8 mouse cellular contexts compared by ENCODE assay signal in genomic region chr17:15374321-15375141, GRCm38 (mm10). TPM values are rescaled to one million over a fixed set of nuclear protein-coding genes. Genes with fewer than 3 reads are reported as not detected.
DNase-seq lines count a peak whose midpoint lies in the region; ATAC-seq and TF ChIP-seq lines count a peak whose summit lies in the region.

No protein-coding gene starts in this region.

- peak overlapping the region; percentile 97 for H3K4me2 ChIP-seq in forebrain, postnatal 0 days (ENCODE audit: low read depth)
- H3K4me2 ChIP-seq in neural tube, embryonic 15.5 days = peak overlapping the region; percentile 82

- H3K36me3 ChIP-seq in C2C12 (ENCODE audit: control insufficient read depth, insufficient read depth) = no peaks in the 10 kb centered on the region
- H3K36me3 ChIP-seq in forebrain, postnatal 0 days (ENCODE audit: insufficient read depth) = peaks cover 20% of the 10 kb centered on the region
- H3K36me3 ChIP-seq in limb, embryonic 10.5 days = no peaks in the 10 kb centered on the region
- peaks cover 14% of the 10 kb centered on the region for H3K36me3 ChIP-seq in neural tube, embryonic 15.5 days

- DNase-seq in embryo, embryonic 10.5 days (ENCODE audit: low spot score) = peak; percentile 36
- no peak for DNase-seq in embryo, embryonic 10 days (ENCODE audit: low spot score)
- DNase-seq in forebrain, postnatal 0 days = no peak
- DNase-seq in limb, embryonic 10.5 days (ENCODE audit: low spot score) = peak; percentile 50
- DNase-seq in adrenal gland, postnatal 36 days = no peak
- no peak for DNase-seq in right cerebral cortex, postnatal 14 days

- no peak overlapping the region for H3K4me3 ChIP-seq in C2C12 (ENCODE audit: insufficient read depth, poor library complexity, severe bottlenecking)
- H3K4me3 ChIP-seq in forebrain, postnatal 0 days (ENCODE audit: low read depth, low read length) = peak overlapping the region; percentile 81
- H3K4me3 ChIP-seq in limb, embryonic 10.5 days = peak overlapping the region; percentile 63
- H3K4me3 ChIP-seq in neural tube, embryonic 15.5 days (replicated peaks) = peak overlapping the region; percentile 84

- H3K9me3 ChIP-seq in forebrain, postnatal 0 days (ENCODE audit: low read length) = no peaks in the 10 kb centered on the region
- no peaks in the 10 kb centered on the region for H3K9me3 ChIP-seq in limb, embryonic 10.5 days (replicated peaks)
- H3K9me3 ChIP-seq in neural tube, embryonic 15.5 days (replicated peaks) = no peaks in the 10 kb centered on the region

- H3K27ac ChIP-seq in forebrain, postnatal 0 days (ENCODE audit: low read depth, low read length) = peak overlapping the region; percentile 90; the same call in 1 of the 2 replicates
- no peak overlapping the region; the same call in 1 of the 2 replicates for H3K27ac ChIP-seq in limb, embryonic 10.5 days
- peak overlapping the region; percentile 96 for H3K27ac ChIP-seq in neural tube, embryonic 15.5 days (replicated peaks)

- H3K79me2 ChIP-seq in C2C12 (ENCODE audit: control insufficient read depth, insufficient read depth) = no peaks in the 10 kb centered on the region

- H3ac ChIP-seq in C2C12 (ENCODE audit: control insufficient read depth, insufficient read length, low read depth) = peak overlapping the region; percentile 72

- H3K79me3 ChIP-seq in C2C12 (ENCODE audit: low read depth) = no peaks in the 10 kb centered on the region

- 3% methylated on average over 46 of the region's 50 CpGs for WGBS in forebrain, postnatal 0 days
- WGBS in limb, embryonic 10.5 days = 1% methylated on average over 50 of the region's 50 CpGs
- under 1% methylated on average over 44 of the region's 50 CpGs for WGBS in neural tube, embryonic 15.5 days

- H3K9ac ChIP-seq in forebrain, postnatal 0 days = peak overlapping the region; percentile 84
- peak overlapping the region; percentile 90 for H3K9ac ChIP-seq in neural tube, embryonic 15.5 days (replicated peaks)

- H3K27me3 ChIP-seq in C2C12 (ENCODE audit: control insufficient read depth, insufficient read depth, insufficient read length) = peaks cover 5% of the 10 kb centered on the region
- H3K27me3 ChIP-seq in forebrain, postnatal 0 days (ENCODE audit: insufficient read depth, low read length) = no peaks in the 10 kb centered on the region
- peaks cover 89% of the 10 kb centered on the region for H3K27me3 ChIP-seq in limb, embryonic 10.5 days (ENCODE audit: low read depth, poor library complexity, severe bottlenecking)
- H3K27me3 ChIP-seq in neural tube, embryonic 15.5 days (replicated peaks) = no peaks in the 10 kb centered on the region

- TF ChIP-seq CTCF in C2C12 (IDR thresholded peaks at IDR 0.05; ENCODE audit: control insufficient read depth, insufficient read depth, insufficient read length) = no peak
- TF ChIP-seq CTCF in forebrain, postnatal 0 days (IDR thresholded peaks at IDR 0.05; ENCODE audit: low read depth) = no peak

- ATAC-seq in forebrain, postnatal 0 days = no peak
- ATAC-seq in neural tube, embryonic 15.5 days (ENCODE audit: low FRiP score) = 0 out of 2 replicates have a peak, but pooled peaks have one; percentile 4

- peaks cover 26% of the 10 kb centered on the region for H3K4me1 ChIP-seq in forebrain, postnatal 0 days (ENCODE audit: insufficient read depth)
- peaks cover 37% of the 10 kb centered on the region for H3K4me1 ChIP-seq in limb, embryonic 10.5 days
- H3K4me1 ChIP-seq in neural tube, embryonic 15.5 days = peaks cover 69% of the 10 kb centered on the region

TF ChIP-seq in C2C12, 6 proteins besides CTCF, POLR2A, EP300 and RAD21:
- no peak for TF ChIP-seq MYOG (IDR thresholded peaks at IDR 0.05; ENCODE audit: control insufficient read depth, extremely low read depth, insufficient read length)
- TF ChIP-seq FOSL1 (IDR thresholded peaks at IDR 0.05; ENCODE audit: insufficient read depth, low read length, poor library complexity, severe bottlenecking) = no peak
- TF ChIP-seq USF1 (IDR thresholded peaks at IDR 0.05; ENCODE audit: low read depth) = no peak
- no peak for TF ChIP-seq MAX (IDR thresholded peaks at IDR 0.05)
- TF ChIP-seq MYOD1 (IDR thresholded peaks at IDR 0.05; ENCODE audit: control insufficient read depth, insufficient read length, low read depth) = no peak
- TF ChIP-seq CEBPB (IDR thresholded peaks at IDR 0.05; ENCODE audit: low read depth) = no peak

RNA-seq across cellular contexts. Expression of gene Dll1, which starts 2.1 kb away (rescaled TPM):
- 2.2 TPM for polyA plus RNA-seq in C2C12 (2012; fragmentation: generic; extraction: Trizol)
- 23.5 and 31.9 TPM in 2 replicates for total RNA-seq in forebrain, postnatal 0 days (2014; rRNA removed)
- 9.9 and 12.3 TPM in 2 replicates for polyA plus RNA-seq in forebrain, postnatal 0 days (2015; fragmentation: Nextera tagmentation; extraction: Ambion mirVana)
- polyA plus RNA-seq in limb, embryonic 10.5 days (2016; fragmentation: Nextera tagmentation; extraction: Ambion mirVana) = 1.8 and 3.0 TPM in 2 replicates
- 11.7 and 14.1 TPM in 2 replicates for polyA plus RNA-seq in neural tube, embryonic 15.5 days (2015; fragmentation: Nextera tagmentation; extraction: Ambion mirVana)
- total RNA-seq in adrenal gland, postnatal 36 days (2021) = 1 to 10 TPM; 3.6 to 5.2 TPM

RNA-seq across cellular contexts. Expression of gene Fam120b, which starts 21.5 kb away (rescaled TPM):
- 7.4 TPM for polyA plus RNA-seq in C2C12 (2012; fragmentation: generic; extraction: Trizol)
- 41.0 and 43.8 TPM in 2 replicates for total RNA-seq in forebrain, postnatal 0 days (2014; rRNA removed)
- 29.3 and 36.3 TPM in 2 replicates for polyA plus RNA-seq in forebrain, postnatal 0 days (2015; fragmentation: Nextera tagmentation; extraction: Ambion mirVana)
- polyA plus RNA-seq in limb, embryonic 10.5 days (2016; fragmentation: Nextera tagmentation; extraction: Ambion mirVana) = 22.2 and 27.6 TPM in 2 replicates
- 43.0 and 44.5 TPM in 2 replicates for polyA plus RNA-seq in neural tube, embryonic 15.5 days (2015; fragmentation: Nextera tagmentation; extraction: Ambion mirVana)
- total RNA-seq in adrenal gland, postnatal 36 days (2021) = 10 to 100 TPM; 20.7 to 20.8 TPM

Comparison
In these comparisons a context has a peak if more than half of its experiments do, and no peak if none do; other contexts are left out.
1. DNase-seq: peak in embryo, embryonic 10.5 days (single experiment) and limb, embryonic 10.5 days (single experiment); none in embryo, embryonic 10 days (single experiment), forebrain, postnatal 0 days (single experiment), adrenal gland, postnatal 36 days (0 of 2) and right cerebral cortex, postnatal 14 days (single experiment).